Mouse (Mus musculus) hindbrain, postnatal 0 days (tissue): Measurements from ENCODE around the gene Rc3h1. TPM values are rescaled to one million over a fixed set of nuclear protein-coding genes. Genes with fewer than 3 reads are reported as not detected.
"Not testable (repeated sequence)": the region's sequence is repeated elsewhere in the genome, so short reads cannot be mapped to it uniquely, and the experiment has no call there.

ENCODE experiments used
- ATAC-seq: fragments of 200-750 bp; cut with Nextera tagmentation; 2 replicates; pipeline ENCODE4 v1.8.0; 2017; ENCODE audit warnings: mild to moderate bottlenecking, moderate TSS enrichment, moderate library complexity
- DNase-seq: peaks from one replicate; pipeline ENCODE4 v3.0.0-alpha.2; 2015; ENCODE audit warnings: low spot score
- H3K27ac ChIP-seq: fragments of 300-500 bp; sonication (generic); 2 replicates; pipeline ENCODE4 v1.5.1; 2014; ENCODE audit warnings: mild to moderate bottlenecking
- H3K27me3 ChIP-seq: fragments of 300-500 bp; sonication (generic); 2 replicates; pipeline ENCODE4 v1.6.1; 2014; ENCODE audit warnings: low read length, mixed read lengths; ENCODE audit not compliant: insufficient read depth
- H3K36me3 ChIP-seq: fragments of 300-500 bp; sonication (generic); 2 replicates; pipeline ENCODE4 v1.6.1; 2014; ENCODE audit warnings: low read length, mixed read lengths; ENCODE audit not compliant: insufficient read depth
- H3K4me1 ChIP-seq: fragments of 300-500 bp; sonication (generic); 2 replicates; pipeline ENCODE4 v1.6.1; 2014; ENCODE audit warnings: antibody characterized with exemption, low read length, mixed read lengths; ENCODE audit not compliant: insufficient read depth
- H3K4me2 ChIP-seq: fragments of 300-500 bp; sonication (generic); 2 replicates; pipeline ENCODE4 v1.6.1; 2014; ENCODE audit warnings: low read depth, mild to moderate bottlenecking, low read length, moderate library complexity, mixed read lengths
- H3K4me3 ChIP-seq: fragments of 300-500 bp; sonication (generic); 2 replicates; pipeline ENCODE4 v1.5.1; 2014; ENCODE audit warnings: low read length
- H3K9ac ChIP-seq: fragments of 300-500 bp; sonication (generic); replicated peaks from 2 replicates; pipeline ENCODE4 v1.6.1; 2014; ENCODE audit warnings: mild to moderate bottlenecking, low read length, moderate library complexity, mixed read lengths
- H3K9me3 ChIP-seq: fragments of 300-500 bp; sonication (generic); 2 replicates; pipeline ENCODE4 v1.6.1; 2016; ENCODE audit warnings: low read length, mixed read lengths
- CTCF ChIP-seq: IDR thresholded peaks from 2 replicates; pipeline ENCODE4 v1.5.1; 2016; ENCODE audit warnings: antibody characterized with exemption, control low read depth, low read depth
- WGBS: fragments of 180-500 bp; shearing (Covaris S2); extraction: QIAGEN DNeasy Blood & Tissue Kit; methylation state at CpG from one replicate; pipeline ENCODE4 v1.1.7; 2014; 5-methylcytosine and 5-hydroxymethylcytosine counted together
- polyA plus RNA-seq: library from polyadenylated mRNA; unstranded; fragments of >200 nt; fragmentation: Nextera tagmentation; extraction: Ambion mirVana; gene quantifications from 2 replicates; pipeline ENCODE4 v1.2.1, GENCODE M21; 2015
- total RNA-seq: library from RNA; depleted of rRNA; stranded (reverse); fragments of >200 nt; gene quantifications from 2 replicates; pipeline ENCODE4 v1.2.3, GENCODE M21; 2014

Gene Rc3h1
- total and polyA plus RNA-seq, 2 experiments from 2014 or later, result 6.3 to 20.4 TPM

GRCm38 (mm10) chr1:160876968-160877367, 29.2 kb upstream of the Rc3h1 start:
- no peaks in the 10 kb centered on the region for H3K27me3 ChIP-seq
- TF ChIP-seq CTCF, result no peak
- H3K9ac ChIP-seq, result no peak overlapping the region
- WGBS, result 92% methylated on average over 4 of the region's 4 CpGs
- H3K27ac ChIP-seq, result no peak overlapping the region
- no peaks in the 10 kb centered on the region for H3K4me1 ChIP-seq
- H3K9me3 ChIP-seq, result no peaks in the 10 kb centered on the region
- H3K4me3 ChIP-seq, result no peak overlapping the region
- DNase-seq (no peak), ATAC-seq (no peak)
- H3K36me3 ChIP-seq, result no peaks in the 10 kb centered on the region
- H3K4me2 ChIP-seq, result no peak overlapping the region

GRCm38 (mm10) chr1:160878485-160878884, 27.7 kb upstream of the Rc3h1 start:
- no peak for ATAC-seq
- no peaks in the 10 kb centered on the region for H3K36me3 ChIP-seq

GRCm38 (mm10) chr1:160881378-160881777, 24.8 kb upstream of the Rc3h1 start:
- WGBS, result 38% methylated on average over 1 of the region's 1 CpGs
- H3K4me1 ChIP-seq, H3K9me3 ChIP-seq, H3K27me3 ChIP-seq, H3K4me3 ChIP-seq, H3K4me2 ChIP-seq, DNase-seq, H3K9ac ChIP-seq, H3K27ac ChIP-seq, H3K36me3 ChIP-seq: not testable (repeated sequence)
- peak; percentile 51; the same call in 1 of the 2 replicates for ATAC-seq

More at GRCm38 (mm10) chr1:160878485-160878884, 27.7 kb upstream of the Rc3h1 start:
- Histone ChIP-seq H3K4me2 (no peak overlapping the region), H3K4me1 (no peaks in the 10 kb centered on the region), H3K9me3 (no peaks in the 10 kb centered on the region), H3K9ac (no peak overlapping the region), H3K27me3 (no peaks in the 10 kb centered on the region), H3K27ac (no peak overlapping the region), H3K4me3 (no peak overlapping the region)
- no peak for DNase-seq
- no peak for TF ChIP-seq CTCF
- 86% methylated on average over 4 of the region's 4 CpGs for WGBS

GRCm38 (mm10) chr1:160881968-160882367, 24.2 kb upstream of the Rc3h1 start:
- ATAC-seq, result no peak
- H3K36me3 ChIP-seq, result no peaks in the 10 kb centered on the region
- no peak for TF ChIP-seq CTCF
- no peak overlapping the region for H3K4me3 ChIP-seq
- 66% methylated on average over 3 of the region's 3 CpGs for WGBS
- no peak for DNase-seq
- no peak overlapping the region for H3K27ac ChIP-seq
- H3K9ac ChIP-seq, result no peak overlapping the region
- no peaks in the 10 kb centered on the region for H3K9me3 ChIP-seq
- no peak overlapping the region for H3K4me2 ChIP-seq
- no peaks in the 10 kb centered on the region for H3K4me1 ChIP-seq
- H3K27me3 ChIP-seq, result no peaks in the 10 kb centered on the region

- Histone ChIP-seq H3K4me1 (no peaks in the 10 kb centered on the region), H3K4me3 (no peak overlapping the region), H3K27ac (no peak overlapping the region), H3K36me3 (no peaks in the 10 kb centered on the region), H3K9me3 (no peaks in the 10 kb centered on the region), H3K27me3 (no peaks in the 10 kb centered on the region), H3K4me2 (no peak overlapping the region), H3K9ac (no peak overlapping the region)
- ATAC-seq, result no peak
- DNase-seq, result no peak
- no peak for TF ChIP-seq CTCF
- WGBS, result 81% methylated on average over 3 of the region's 3 CpGs
Observed at GRCm38 (mm10) chr1:160884273-160884672, 21.9 kb upstream of the Rc3h1 start.

GRCm38 (mm10) chr1:160884993-160885392, 21.2 kb upstream of the Rc3h1 start:
- Histone ChIP-seq H3K4me1 (no peaks in the 10 kb centered on the region), H3K27me3 (no peaks in the 10 kb centered on the region), H3K4me2 (no peak overlapping the region), H3K9me3 (no peaks in the 10 kb centered on the region), H3K36me3 (no peaks in the 10 kb centered on the region), H3K27ac (no peak overlapping the region), H3K9ac (no peak overlapping the region), H3K4me3 (no peak overlapping the region)
- no peak for TF ChIP-seq CTCF
- no peak for ATAC-seq
- DNase-seq, result no peak
- 68% methylated on average over 2 of the region's 2 CpGs for WGBS

GRCm38 (mm10) chr1:160899701-160900100, 6.5 kb upstream of the Rc3h1 start:
- no peaks in the 10 kb centered on the region for H3K4me1 ChIP-seq
- ATAC-seq (no peak), DNase-seq (no peak)
- no peaks in the 10 kb centered on the region for H3K36me3 ChIP-seq
- 57% methylated on average over 10 of the region's 10 CpGs for WGBS
- H3K9ac ChIP-seq, result no peak overlapping the region
- no peak overlapping the region for H3K4me2 ChIP-seq
- no peak for TF ChIP-seq CTCF
- H3K4me3 ChIP-seq, result no peak overlapping the region
- no peak overlapping the region for H3K27ac ChIP-seq
- H3K27me3 ChIP-seq, result no peaks in the 10 kb centered on the region
- no peaks in the 10 kb centered on the region for H3K9me3 ChIP-seq
